Mouse (Mus musculus): ENCODE data around the gene Prkg1. TPM values are rescaled to one million over a fixed set of nuclear protein-coding genes. Genes with fewer than 3 reads are reported as not detected.

Prkg1 gene
- polyA plus RNA-seq (2011; ENCODE audit: insufficient read depth, insufficient read length, low replicate concordance, missing spikeins), result 0.83 and 1.4 TPM in 2 replicates

GRCm38 (mm10) chr19:31764801-31765340 lies at the start of gene Prkg1:
Prkg1 (minus strand) TSS chr19:31765033.
- peak within 1 kb of the TSS; percentile 24; the same call in 1 of the 2 replicates for H3K27ac ChIP-seq (ENCODE audit: control insufficient read depth, insufficient read depth, low read depth, low read length, poor library complexity)
- TF ChIP-seq CTCF (IDR thresholded peaks at IDR 0.05; ENCODE audit: control insufficient read depth, insufficient read depth, low read length), result no peak
- no peak for TF ChIP-seq POLR2A (IDR thresholded peaks at IDR 0.05; ENCODE audit: borderline replicate concordance, control insufficient read depth, low read depth, low read length)
- no peaks in the 10 kb centered on the region for H3K4me1 ChIP-seq (ENCODE audit: control insufficient read depth, insufficient read depth, low read length)
- 3% methylated on average over 23 of the region's 23 CpGs for WGBS
- H3K4me3 ChIP-seq (replicated peaks; ENCODE audit: control insufficient read depth, low read depth, low read length), result peak within 1 kb of the TSS; percentile 21

DNA sequence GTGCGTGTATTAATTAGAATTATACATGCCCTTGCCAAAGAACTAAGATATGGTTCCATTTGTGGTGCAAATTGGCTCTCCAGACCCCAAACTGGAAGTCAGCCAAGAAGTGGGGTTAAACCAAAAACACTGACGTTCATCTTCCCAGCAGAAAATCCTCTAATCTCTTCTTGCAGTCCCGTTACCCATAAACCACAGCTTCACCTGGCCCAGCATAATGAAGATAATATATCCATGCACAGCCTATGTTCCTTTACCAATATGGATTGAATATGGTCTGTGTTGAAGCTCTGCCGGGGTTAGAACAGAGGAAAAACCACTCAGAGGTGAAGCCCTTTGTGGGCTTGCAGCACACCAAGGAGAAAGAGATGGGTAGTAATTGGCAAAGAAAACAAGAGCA lies 48.3 kb upstream of the Prkg1 start:
- Histone ChIP-seq H3K4me1 (ENCODE audit: control insufficient read depth, insufficient read depth, low read length) (no peaks in the 10 kb centered on the region; the same call in 1 of the 2 replicates), H3K4me3 (replicated peaks; ENCODE audit: control insufficient read depth, low read depth, low read length) (no peak overlapping the region), H3K27ac (ENCODE audit: control insufficient read depth, insufficient read depth, low read depth, low read length, poor library complexity) (no peak overlapping the region)
- no peak for TF ChIP-seq CTCF (IDR thresholded peaks at IDR 0.05; ENCODE audit: control insufficient read depth, insufficient read depth, low read length)
- TF ChIP-seq POLR2A (IDR thresholded peaks at IDR 0.05; ENCODE audit: borderline replicate concordance, control insufficient read depth, low read depth, low read length), result no peak
- 34% methylated on average over 4 of the region's 4 CpGs for WGBS

GRCm38 (mm10) chr19:31811371-31811770 lies 46.5 kb upstream of the Prkg1 start:
- Histone ChIP-seq H3K27ac (ENCODE audit: control insufficient read depth, insufficient read depth, low read depth, low read length, poor library complexity) (no peak overlapping the region), H3K4me3 (replicated peaks; ENCODE audit: control insufficient read depth, low read depth, low read length) (no peak overlapping the region), H3K4me1 (ENCODE audit: control insufficient read depth, insufficient read depth, low read length) (no peaks in the 10 kb centered on the region; the same call in 1 of the 2 replicates)
- TF ChIP-seq CTCF (IDR thresholded peaks at IDR 0.05; ENCODE audit: control insufficient read depth, insufficient read depth, low read length), result no peak
- no peak for TF ChIP-seq POLR2A (IDR thresholded peaks at IDR 0.05; ENCODE audit: borderline replicate concordance, control insufficient read depth, low read depth, low read length)
- 42% methylated on average over 5 of the region's 5 CpGs for WGBS

GRCm38 (mm10) chr19:31805391-31805790 lies 40.6 kb upstream of the Prkg1 start:
- Histone ChIP-seq H3K27ac (ENCODE audit: control insufficient read depth, insufficient read depth, low read depth, low read length, poor library complexity) (no peak overlapping the region), H3K4me3 (replicated peaks; ENCODE audit: control insufficient read depth, low read depth, low read length) (no peak overlapping the region), H3K4me1 (ENCODE audit: control insufficient read depth, insufficient read depth, low read length) (no peaks in the 10 kb centered on the region; the same call in 1 of the 2 replicates)
- TF ChIP-seq CTCF (IDR thresholded peaks at IDR 0.05; ENCODE audit: control insufficient read depth, insufficient read depth, low read length), result no peak
- TF ChIP-seq POLR2A (IDR thresholded peaks at IDR 0.05; ENCODE audit: borderline replicate concordance, control insufficient read depth, low read depth, low read length), result no peak
- WGBS, result 85% methylated on average over 7 of the region's 7 CpGs

GRCm38 (mm10) chr19:31795485-31796046 lies 30.7 kb upstream of the Prkg1 start:
- no peaks in the 10 kb centered on the region for H3K4me1 ChIP-seq (ENCODE audit: control insufficient read depth, insufficient read depth, low read length)
- H3K4me3 ChIP-seq (replicated peaks; ENCODE audit: control insufficient read depth, low read depth, low read length), result no peak overlapping the region
- TF ChIP-seq POLR2A (IDR thresholded peaks at IDR 0.05; ENCODE audit: borderline replicate concordance, control insufficient read depth, low read depth, low read length) (no peak), CTCF (IDR thresholded peaks at IDR 0.05; ENCODE audit: control insufficient read depth, insufficient read depth, low read length) (no peak)
- 64% methylated on average over 9 of the region's 9 CpGs for WGBS
- H3K27ac ChIP-seq (ENCODE audit: control insufficient read depth, insufficient read depth, low read depth, low read length, poor library complexity), result no peak overlapping the region

DNA sequence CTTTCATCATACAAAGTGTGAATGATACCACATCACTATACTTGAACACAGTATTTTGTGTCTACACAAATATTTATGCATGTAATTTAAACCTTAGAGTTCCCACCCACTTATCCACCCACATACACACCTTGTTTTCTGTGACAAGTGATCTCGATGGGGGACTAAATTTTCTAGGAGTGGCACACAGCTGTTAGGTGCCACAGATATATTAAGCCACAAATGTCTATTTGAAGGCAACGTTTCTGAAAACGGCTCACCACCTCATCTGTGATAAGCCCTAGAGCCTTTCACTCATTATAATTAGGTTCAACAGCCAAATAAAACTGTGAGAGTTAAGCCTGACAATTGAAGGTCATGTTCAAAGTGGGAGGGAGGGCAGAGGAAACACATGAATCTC lies 26.9 kb upstream of the Prkg1 start:
- TF ChIP-seq CTCF (IDR thresholded peaks at IDR 0.05; ENCODE audit: control insufficient read depth, insufficient read depth, low read length) (no peak), POLR2A (IDR thresholded peaks at IDR 0.05; ENCODE audit: borderline replicate concordance, control insufficient read depth, low read depth, low read length) (no peak)
- Histone ChIP-seq H3K27ac (ENCODE audit: control insufficient read depth, insufficient read depth, low read depth, low read length, poor library complexity) (no peak overlapping the region), H3K4me3 (replicated peaks; ENCODE audit: control insufficient read depth, low read depth, low read length) (no peak overlapping the region), H3K4me1 (ENCODE audit: control insufficient read depth, insufficient read depth, low read length) (no peaks in the 10 kb centered on the region)
- 46% methylated on average over 3 of the region's 3 CpGs for WGBS

GRCm38 (mm10) chr19:31781521-31782018 lies 16.7 kb upstream of the Prkg1 start:
- WGBS, result 58% methylated on average over 3 of the region's 3 CpGs
- TF ChIP-seq POLR2A (IDR thresholded peaks at IDR 0.05; ENCODE audit: borderline replicate concordance, control insufficient read depth, low read depth, low read length) (no peak), CTCF (IDR thresholded peaks at IDR 0.05; ENCODE audit: control insufficient read depth, insufficient read depth, low read length) (no peak)
- Histone ChIP-seq H3K4me3 (replicated peaks; ENCODE audit: control insufficient read depth, low read depth, low read length) (no peak overlapping the region), H3K27ac (ENCODE audit: control insufficient read depth, insufficient read depth, low read depth, low read length, poor library complexity) (no peak overlapping the region), H3K4me1 (ENCODE audit: control insufficient read depth, insufficient read depth, low read length) (no peaks in the 10 kb centered on the region)

DNA sequence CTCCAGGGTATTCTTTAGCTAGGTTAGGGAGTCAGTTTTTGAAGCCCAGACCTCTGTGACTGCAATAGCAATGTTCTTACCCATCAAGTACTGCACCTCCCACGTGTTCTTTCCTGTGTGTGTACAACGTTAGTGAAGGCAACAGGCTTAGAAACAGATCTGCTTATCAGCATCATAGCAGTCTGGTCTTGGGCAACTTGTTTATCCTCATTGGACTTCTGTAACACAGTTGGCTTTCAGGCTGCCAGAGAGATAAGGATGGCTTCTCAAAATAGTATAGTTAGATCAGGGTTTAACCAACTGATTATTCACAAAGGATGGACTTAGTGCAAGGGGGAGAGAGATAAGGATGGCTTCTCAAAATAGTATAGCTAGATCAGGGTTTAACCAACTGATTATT lies 16.2 kb upstream of the Prkg1 start:
- H3K4me1 ChIP-seq (ENCODE audit: control insufficient read depth, insufficient read depth, low read length), result no peaks in the 10 kb centered on the region
- H3K27ac ChIP-seq (ENCODE audit: control insufficient read depth, insufficient read depth, low read depth, low read length, poor library complexity), result no peak overlapping the region
- 23% methylated on average over 2 of the region's 2 CpGs for WGBS
- TF ChIP-seq CTCF (IDR thresholded peaks at IDR 0.05; ENCODE audit: control insufficient read depth, insufficient read depth, low read length) (no peak), POLR2A (IDR thresholded peaks at IDR 0.05; ENCODE audit: borderline replicate concordance, control insufficient read depth, low read depth, low read length) (no peak)
- H3K4me3 ChIP-seq (replicated peaks; ENCODE audit: control insufficient read depth, low read depth, low read length), result no peak overlapping the region

Data from bone marrow, adult 2 months (tissue).